Mouse (Mus musculus): ENCODE results near the gene Ibsp.

Ibsp gene

DNA sequence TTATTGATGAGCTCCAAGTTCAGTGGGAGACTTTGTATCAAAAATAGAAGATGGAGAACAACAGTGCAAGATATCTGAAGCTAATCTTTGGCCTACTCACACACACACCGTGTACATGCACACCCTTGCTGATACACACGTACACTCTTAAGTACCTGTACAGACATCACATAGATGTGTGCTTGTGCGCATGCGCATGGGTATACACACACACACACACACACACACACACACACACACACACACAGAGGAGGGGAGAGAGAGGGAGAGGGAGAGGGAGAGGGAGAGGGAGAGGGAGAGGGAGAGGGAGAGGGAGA lies 41.5 kb downstream of the Ibsp start:
- no peak for DNase-seq (ENCODE audit: extremely low read depth, low read depth, low spot score)

DNA sequence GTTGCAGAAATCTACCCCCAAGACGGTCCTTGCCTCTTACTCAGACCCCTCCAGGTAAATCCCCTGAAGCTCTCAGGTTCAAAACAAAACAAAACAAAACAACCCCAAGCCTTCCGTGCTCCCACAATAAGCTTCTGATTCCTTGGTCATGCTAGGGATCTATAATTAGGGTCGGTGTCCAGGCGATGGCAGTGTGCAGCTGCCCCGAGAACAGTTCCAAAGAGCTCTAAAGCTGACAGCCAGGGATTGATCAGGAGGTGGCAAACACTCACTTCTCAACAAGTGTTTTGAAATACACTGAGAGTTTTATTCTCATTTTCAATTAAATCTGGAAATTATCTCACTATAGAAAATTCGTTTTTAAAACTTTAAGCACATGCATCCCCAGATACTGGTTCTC lies 43.9 kb downstream of the Ibsp start:
- DNase-seq (ENCODE audit: extremely low read depth, low read depth, low spot score): no peak

DNA sequence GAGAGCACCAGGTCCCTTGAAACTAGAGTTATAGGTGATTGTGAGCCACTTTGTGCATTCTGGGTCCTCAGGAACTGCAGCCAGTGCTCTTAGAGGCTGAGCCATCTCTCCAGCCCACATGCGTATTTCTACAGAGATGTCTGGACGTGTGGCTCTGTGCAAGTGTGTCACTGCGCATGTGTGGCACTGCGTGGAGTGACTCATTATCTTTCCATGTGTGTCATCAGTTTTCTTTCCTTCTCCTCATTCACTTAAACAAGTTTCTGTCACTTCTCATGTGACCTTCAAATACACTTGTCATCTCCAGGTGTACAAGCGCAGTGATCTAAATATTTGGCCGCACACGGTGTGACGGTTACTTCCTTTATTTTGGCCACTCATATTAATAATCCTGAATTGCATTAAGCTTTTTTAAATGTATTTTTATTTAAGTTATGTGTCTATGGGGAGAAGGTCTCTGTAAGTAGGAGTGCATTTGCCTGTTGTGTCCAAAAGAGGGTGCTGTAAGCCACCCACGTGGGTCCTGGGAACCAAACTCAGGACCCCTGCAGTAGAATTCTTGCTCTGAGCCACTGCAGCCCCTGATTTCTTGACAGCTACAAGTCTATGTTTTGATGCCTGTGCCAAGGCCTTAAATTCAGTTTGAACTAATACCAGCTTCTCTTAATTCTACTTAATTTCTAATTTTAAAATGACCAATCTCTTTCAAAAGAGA lies 45.7 kb downstream of the Ibsp start:
- DNase-seq (ENCODE audit: extremely low read depth, low read depth, low spot score): no peak

DNA sequence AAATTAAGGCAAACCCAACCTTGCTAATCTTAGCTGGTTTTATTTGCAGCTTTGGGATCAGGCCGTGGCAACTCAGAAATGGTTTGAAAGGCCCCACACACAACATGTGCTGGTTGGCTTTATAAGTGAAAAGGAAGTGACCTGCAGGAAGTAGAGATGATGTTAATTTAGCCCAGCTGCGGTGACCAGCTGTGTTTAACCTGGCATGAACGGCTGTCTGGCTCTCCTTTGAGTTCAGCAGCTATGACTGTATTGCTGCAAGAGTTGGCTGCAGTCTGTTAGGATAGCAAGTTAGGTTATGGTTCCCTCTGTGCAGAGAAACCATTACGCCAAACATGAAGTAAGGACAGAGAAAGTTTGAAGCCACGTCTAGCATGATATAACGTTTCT lies 46.3 kb downstream of the Ibsp start:
- no peak for DNase-seq (ENCODE audit: extremely low read depth, low read depth, low spot score)

DNA sequence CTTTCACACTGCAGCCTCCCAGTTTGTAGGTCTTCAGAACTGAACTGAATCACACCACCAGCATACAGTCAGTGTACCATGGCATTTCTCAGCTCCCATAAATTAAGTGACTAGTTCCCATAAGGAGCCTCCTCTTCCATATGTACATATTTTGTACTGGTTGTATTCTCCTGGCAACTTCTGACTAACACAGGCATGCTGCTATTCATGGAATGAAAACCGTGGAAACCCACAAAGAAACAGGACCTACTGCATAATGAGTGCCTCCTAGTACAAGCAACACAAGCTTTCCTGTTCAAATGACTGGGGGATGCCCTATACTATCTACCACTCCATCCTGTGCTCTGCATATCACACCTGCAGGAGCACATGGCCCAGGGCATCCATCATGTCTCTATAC lies 52.1 kb downstream of the Ibsp start:
- no peak for DNase-seq (ENCODE audit: extremely low read depth, low read depth, low spot score)

DNA sequence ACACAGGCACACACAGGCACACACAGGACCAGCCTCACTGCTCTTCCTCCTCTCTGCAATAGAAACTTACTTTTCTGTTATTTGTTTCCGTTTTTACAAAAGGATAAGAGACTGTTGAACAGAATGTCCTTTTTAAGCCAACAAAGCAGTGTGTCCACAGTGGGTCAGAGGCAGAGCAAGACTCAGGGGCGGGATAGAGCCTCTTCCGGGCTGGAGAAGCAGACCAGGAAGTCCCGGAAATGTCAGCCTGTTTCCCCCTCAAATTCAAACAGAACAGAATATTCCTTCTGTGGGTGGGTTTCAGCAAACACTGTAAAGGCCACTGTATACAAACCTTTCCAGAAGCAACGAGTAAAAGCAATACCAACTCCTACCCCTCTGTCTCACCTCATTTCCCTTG lies 52.9 kb downstream of the Ibsp start:
- no peak for DNase-seq (ENCODE audit: extremely low read depth, low read depth, low spot score)

DNA sequence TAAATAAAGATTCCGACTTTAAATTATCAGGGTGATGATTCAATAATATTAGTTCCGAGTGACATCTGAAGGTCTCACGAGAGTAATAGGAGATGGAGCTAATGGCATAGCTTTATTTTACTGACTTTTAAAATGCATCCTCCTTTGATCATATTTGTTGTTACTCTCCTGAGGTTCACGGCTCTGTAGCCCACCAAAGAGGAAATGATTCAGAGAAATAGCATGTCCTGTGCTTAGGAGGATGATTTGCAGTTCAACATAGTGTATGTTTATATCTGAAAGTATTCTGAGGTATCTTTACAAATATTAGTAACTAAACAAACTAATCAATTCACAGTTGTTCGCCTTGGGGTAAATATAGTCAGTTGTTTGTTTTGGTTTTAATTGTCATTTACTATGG lies 58.6 kb downstream of the Ibsp start:
- DNase-seq (ENCODE audit: extremely low read depth, low read depth, low spot score): no peak

DNA sequence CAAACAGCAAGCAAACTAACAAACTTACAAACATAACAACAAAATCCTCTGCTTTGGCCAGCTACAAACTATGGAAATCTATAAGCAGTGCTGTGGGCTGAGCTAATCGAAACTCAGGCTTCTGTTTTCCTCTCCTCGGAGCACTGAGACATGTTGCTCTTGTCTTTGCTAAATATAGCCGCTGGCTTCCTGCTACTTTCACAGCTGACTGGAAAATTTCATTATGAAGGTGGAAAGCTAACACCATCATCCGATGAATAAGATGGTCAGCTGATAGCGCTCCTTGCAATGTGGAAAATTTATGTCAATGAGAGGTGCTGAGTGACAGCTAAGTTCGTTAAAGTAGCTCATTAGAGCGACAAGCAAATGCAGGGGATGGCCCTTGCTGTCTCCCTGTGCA lies 59.6 kb downstream of the Ibsp start:
- no peak for DNase-seq (ENCODE audit: extremely low read depth, low read depth, low spot score)

DNA sequence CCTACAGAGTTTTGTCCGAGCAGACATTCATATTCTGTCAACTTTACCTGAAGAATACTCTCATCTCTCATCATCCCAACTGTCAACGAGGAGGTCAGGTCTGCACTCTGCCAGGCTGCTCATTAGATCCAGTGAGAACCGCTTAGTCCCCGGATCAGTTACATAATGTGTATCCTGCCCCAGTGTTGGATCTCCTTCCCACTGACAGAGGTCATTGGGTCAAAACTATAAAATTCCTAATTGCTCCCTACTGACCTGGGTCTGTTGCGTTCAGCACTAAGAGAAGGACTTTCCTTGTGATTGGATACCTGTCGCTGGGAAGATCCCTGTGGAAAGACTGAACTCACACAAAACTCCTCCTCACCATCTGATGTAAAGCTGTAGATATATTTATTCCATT lies 60.3 kb downstream of the Ibsp start:
- no peak for DNase-seq (ENCODE audit: extremely low read depth, low read depth, low spot score)
